Mouse (Mus musculus) spleen, postnatal 36 days (tissue): ENCODE data around the gene Chrnb2.
"Not testable (repeated sequence)": the region's sequence is repeated elsewhere in the genome, so short reads cannot be mapped to it uniquely, and the experiment has no call there.

ENCODE experiments used
- DNase-seq, 2 experiments: peaks; one replicate each; pipeline ENCODE4 v3.0.0; 2022; ENCODE audit warnings: low spot score in 2 of 2, mixed read lengths in 1 of 2

Chrnb2 gene

GRCm38 (mm10) chr3:89764119-89764724 lies at the start of gene Chrnb2:
Gene Chrnb2, minus strand, starts transcription at chr3:89764632.
- DNase-seq, result peak; percentile 40 to 47

GRCm38 (mm10) chr3:89814051-89814450 lies 49.6 kb upstream of the Chrnb2 start:
- DNase-seq, result no peak

GRCm38 (mm10) chr3:89812166-89812565 lies 47.7 kb upstream of the Chrnb2 start:
- DNase-seq, result no peak

GRCm38 (mm10) chr3:89810841-89811240 lies 46.4 kb upstream of the Chrnb2 start:
- DNase-seq, result no peak

- peak; percentile 50 to 78 for DNase-seq
These were observed 44.2 kb upstream of the Chrnb2 start for GRCm38 (mm10) chr3:89808638-89809037.

- DNase-seq, result peak in 1 of 2 experiments; percentile 25
These were observed 43.4 kb upstream of the Chrnb2 start for GRCm38 (mm10) chr3:89807881-89808280.

GRCm38 (mm10) chr3:89807171-89807570 lies 42.7 kb upstream of the Chrnb2 start:
- DNase-seq, result no peak

- DNase-seq, result no peak
These were observed 42.3 kb upstream of the Chrnb2 start for GRCm38 (mm10) chr3:89806751-89807150.

- DNase-seq, result no peak
These were observed 40.7 kb upstream of the Chrnb2 start for GRCm38 (mm10) chr3:89805179-89805578.

- no peak for DNase-seq
These were observed 38.4 kb upstream of the Chrnb2 start for GRCm38 (mm10) chr3:89802876-89803275.

- peak; percentile 60 to 66 for DNase-seq
These were observed 37.0 kb upstream of the Chrnb2 start for GRCm38 (mm10) chr3:89801507-89801847.

GRCm38 (mm10) chr3:89800774-89801506 lies 36.5 kb upstream of the Chrnb2 start:
- no peak for DNase-seq

GRCm38 (mm10) chr3:89800078-89800477 lies 35.6 kb upstream of the Chrnb2 start:
- DNase-seq, result not testable (repeated sequence)

- no peak for DNase-seq
These were observed 35.0 kb upstream of the Chrnb2 start for GRCm38 (mm10) chr3:89799476-89799875.

GRCm38 (mm10) chr3:89798518-89798917 lies 34.1 kb upstream of the Chrnb2 start:
- no peak for DNase-seq

- DNase-seq, result peak; percentile 41 to 55
These were observed 31.9 kb upstream of the Chrnb2 start for GRCm38 (mm10) chr3:89796358-89796757.

GRCm38 (mm10) chr3:89795746-89796145 lies 31.3 kb upstream of the Chrnb2 start:
- no peak for DNase-seq

GRCm38 (mm10) chr3:89794616-89795015 lies 30.2 kb upstream of the Chrnb2 start:
- no peak for DNase-seq

- no peak for DNase-seq
These were observed 24.4 kb upstream of the Chrnb2 start for GRCm38 (mm10) chr3:89788680-89789352.

- DNase-seq, result no peak
These were observed 21.8 kb upstream of the Chrnb2 start for GRCm38 (mm10) chr3:89786275-89786674.

- DNase-seq, result peak; percentile 52 to 56
These were observed 20.7 kb upstream of the Chrnb2 start for GRCm38 (mm10) chr3:89784991-89785753.

GRCm38 (mm10) chr3:89781640-89782039 lies 17.2 kb upstream of the Chrnb2 start:
- DNase-seq, result no peak
